Mouse (Mus musculus) heart, postnatal 10 days (tissue): ENCODE data around the gene Fbxl14. TPM values are rescaled to one million over a fixed set of nuclear protein-coding genes. Genes with fewer than 3 reads are reported as not detected.

ENCODE experiments used
- DNase-seq, 2 experiments: peaks; one replicate each; pipeline ENCODE4 v3.0.0; 2021
- intact Hi-C: fragments of 180-260 bp; cut with DNase I; formaldehyde crosslinking; loops from one replicate; pipeline ENCODE4 v1.15.1; 2025
- total RNA-seq, 2 experiments: library from RNA; stranded (reverse); gene quantifications; 2 replicates each; pipeline ENCODE4 v1.2.3; 2021

Fbxl14 gene
- total RNA-seq, 2 experiments from 2014 or later: 19.5 to 20.0 TPM

- DNase-seq: peak; percentile 54 to 74
- intact Hi-C loops: loop anchor here (2.0 to 10.0 kb wide), 6 partner anchors 53 to 703 kb away; partner anchors contain the start of genes Wnk1 and Wnt5b
Observed at GRCm38 (mm10) chr6:119489765-119490164, 10.3 kb downstream of the Fbxl14 start.

GRCm38 (mm10) chr6:119490549-119490948 is 11.1 kb downstream of the Fbxl14 start:
- DNase-seq: no peak
- intact Hi-C loops: loop anchor here (2.0 to 5.0 kb wide), 4 partner anchors 52 to 702 kb away; partner anchors contain the start of gene Wnt5b

GRCm38 (mm10) chr6:119491006-119491405 is 11.5 kb downstream of the Fbxl14 start:
- intact Hi-C loops: loop anchor here (2.0 to 5.0 kb wide), 4 partner anchors 51 to 701 kb away; partner anchors contain the start of gene Wnt5b
- no peak for DNase-seq

- no peak for DNase-seq
- intact Hi-C loops: loop anchor here (2.0 to 5.0 kb wide), 4 partner anchors 50 to 700 kb away; partner anchors contain the start of gene Wnt5b
Observed at GRCm38 (mm10) chr6:119491997-119492629, 12.6 kb downstream of the Fbxl14 start.

- intact Hi-C loops: loop anchor here (5.0 kb wide), 3 partner anchors 50 to 700 kb away; partner anchors contain the start of gene Wnt5b
- DNase-seq: no peak
Observed at GRCm38 (mm10) chr6:119492630-119493014, 13.2 kb downstream of the Fbxl14 start.

GRCm38 (mm10) chr6:119499271-119499670 is 19.8 kb downstream of the Fbxl14 start:
- intact Hi-C loops: no loop called here
- DNase-seq: peak; percentile 49 to 51

GRCm38 (mm10) chr6:119500086-119500485 is 20.6 kb downstream of the Fbxl14 start:
- intact Hi-C loops: no loop called here
- no peak for DNase-seq

- intact Hi-C loops: no loop called here
- no peak for DNase-seq
Observed at GRCm38 (mm10) chr6:119502031-119502430, 22.6 kb downstream of the Fbxl14 start.

- intact Hi-C loops: no loop called here
- DNase-seq: no peak
Observed at GRCm38 (mm10) chr6:119504756-119505155, 25.3 kb downstream of the Fbxl14 start.

- intact Hi-C loops: no loop called here
- DNase-seq: no peak
Observed at GRCm38 (mm10) chr6:119505525-119506225, 26.2 kb downstream of the Fbxl14 start.

GRCm38 (mm10) chr6:119508221-119508620 is 28.8 kb downstream of the Fbxl14 start:
- DNase-seq: no peak
- intact Hi-C loops: no loop called here

- intact Hi-C loops: no loop called here
- peak; percentile 27 to 52 for DNase-seq
Observed at GRCm38 (mm10) chr6:119508634-119509375, 29.3 kb downstream of the Fbxl14 start.

GRCm38 (mm10) chr6:119509437-119510037 is 30.1 kb downstream of the Fbxl14 start:
- intact Hi-C loops: no loop called here
- no peak for DNase-seq

GRCm38 (mm10) chr6:119512701-119513100 is 33.2 kb downstream of the Fbxl14 start:
- no peak for DNase-seq

GRCm38 (mm10) chr6:119513452-119513851 is 34.0 kb downstream of the Fbxl14 start:
- intact Hi-C loops: no loop called here
- no peak for DNase-seq

More at GRCm38 (mm10) chr6:119512701-119513100, 33.2 kb downstream of the Fbxl14 start:
- intact Hi-C loops: no loop called here

GRCm38 (mm10) chr6:119514085-119514484 is 34.6 kb downstream of the Fbxl14 start:
- intact Hi-C loops: no loop called here
- DNase-seq: no peak

GRCm38 (mm10) chr6:119520731-119521130 is 41.3 kb downstream of the Fbxl14 start:
- no peak for DNase-seq
- intact Hi-C loops: no loop called here

GRCm38 (mm10) chr6:119521482-119521900 is 42.0 kb downstream of the Fbxl14 start:
- DNase-seq: no peak

GRCm38 (mm10) chr6:119521931-119522391 is 42.5 kb downstream of the Fbxl14 start:
- intact Hi-C loops: no loop called here
- DNase-seq: no peak

More at GRCm38 (mm10) chr6:119521482-119521900, 42.0 kb downstream of the Fbxl14 start:
- intact Hi-C loops: no loop called here

- intact Hi-C loops: no loop called here
- DNase-seq: peak; percentile 37 to 52
Observed at GRCm38 (mm10) chr6:119526498-119526897, 47.0 kb downstream of the Fbxl14 start.
